Mouse (Mus musculus): Measurements from ENCODE around the gene Rnf38.

DNA sequence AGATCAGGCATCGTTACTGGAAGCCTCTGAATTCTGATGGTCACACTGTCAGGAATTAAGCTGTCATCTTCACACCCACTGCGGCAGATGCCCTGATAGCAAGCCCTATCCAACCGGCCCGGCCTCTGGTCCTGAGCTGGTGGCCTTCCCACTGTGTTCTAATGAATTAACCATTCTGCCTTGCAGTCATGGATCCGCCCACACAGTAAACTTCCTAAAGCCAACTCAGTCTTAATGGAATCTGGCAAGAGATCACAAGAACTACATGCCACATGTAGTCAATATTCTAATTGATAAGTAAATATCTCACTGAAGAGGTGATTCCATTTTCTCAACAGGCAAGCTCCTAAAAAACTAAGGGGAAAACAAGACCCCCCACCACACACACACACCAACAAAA lies 60.9 kb downstream of the Rnf38 start:
- TF ChIP-seq POLR2A (IDR thresholded peaks at IDR 0.05; ENCODE audit: borderline replicate concordance, extremely low read depth, low read depth, low read length) (no peak), CTCF (IDR thresholded peaks at IDR 0.05; ENCODE audit: insufficient read depth, low read length) (no peak)
